Mouse (Mus musculus) kidney, embryonic 15.5 days (tissue): ENCODE measurements at regions not wholly inside any gene's neighbourhood (a gene's known extent, or its start where the extent isn't known, plus 50 kb on each side); places are given as distances from the start of the nearest gene placed in this dataset.

Experiments
- ATAC-seq: fragments of 200-750 bp; cut with Nextera tagmentation; replicated peaks from 2 replicates; pipeline ENCODE4 v1.8.0; 2017; ENCODE audit warnings: moderate TSS enrichment; ENCODE audit not compliant: low FRiP score
- H3K27ac ChIP-seq: fragments of 300-500 bp; sonication (generic); 2 replicates; pipeline ENCODE4 v1.5.1; 2015; ENCODE audit warnings: mild to moderate bottlenecking, inconsistent platforms
- H3K27me3 ChIP-seq: fragments of 300-500 bp; sonication (generic); 2 replicates; pipeline ENCODE4 v1.6.1; 2015; ENCODE audit warnings: inconsistent platforms
- H3K36me3 ChIP-seq: fragments of 300-500 bp; sonication (generic); 2 replicates; pipeline ENCODE4 v1.6.1; 2015; ENCODE audit warnings: inconsistent platforms
- H3K4me1 ChIP-seq: fragments of 300-500 bp; sonication (generic); 2 replicates; pipeline ENCODE4 v1.6.1; 2015; ENCODE audit warnings: inconsistent platforms
- H3K4me2 ChIP-seq: fragments of 300-500 bp; sonication (generic); 2 replicates; pipeline ENCODE4 v1.6.1; 2015; ENCODE audit warnings: moderate library complexity, mild to moderate bottlenecking, inconsistent platforms
- H3K4me3 ChIP-seq: fragments of 300-500 bp; sonication (generic); replicated peaks from 2 replicates; pipeline ENCODE4 v1.5.1; 2015; ENCODE audit warnings: mild to moderate bottlenecking, inconsistent platforms
- H3K9ac ChIP-seq: fragments of 300-500 bp; sonication (generic); 2 replicates; pipeline ENCODE4 v1.6.1; 2015; ENCODE audit warnings: mild to moderate bottlenecking, inconsistent platforms
- H3K9me3 ChIP-seq: fragments of 300-500 bp; sonication (generic); replicated peaks from 2 replicates; pipeline ENCODE4 v1.6.1; 2016; ENCODE audit warnings: inconsistent platforms
- WGBS: fragments of 180-500 bp; shearing (Covaris S2); methylation state at CpG from one replicate; pipeline ENCODE4 v1.1.7; 2015; ENCODE audit warnings: mixed read lengths; 5-methylcytosine and 5-hydroxymethylcytosine counted together

- H3K4me3 ChIP-seq, result no peak overlapping the region
- H3K9ac ChIP-seq, result no peak overlapping the region
- H3K4me1 ChIP-seq, result no peaks in the 10 kb centered on the region
- no peak for ATAC-seq
- H3K4me2 ChIP-seq, result no peak overlapping the region
- H3K27ac ChIP-seq, result no peak overlapping the region
- no peaks in the 10 kb centered on the region for H3K36me3 ChIP-seq
- peaks cover 5% of the 10 kb centered on the region; the same call in 1 of the 2 replicates for H3K27me3 ChIP-seq
- no peaks in the 10 kb centered on the region for H3K9me3 ChIP-seq
These were observed 302.3 kb downstream of the Mroh4 start for GRCm38 (mm10) chr15:74333846-74334245.

GRCm38 (mm10) chr15:74330131-74330530, 306.0 kb downstream of the Mroh4 start:
- WGBS, result 75% methylated on average over 3 of the region's 3 CpGs
- H3K4me1 ChIP-seq, result no peaks in the 10 kb centered on the region

GRCm38 (mm10) chr15:74329221-74329620, 306.9 kb downstream of the Mroh4 start:
- WGBS, result 66% methylated on average over 14 of the region's 14 CpGs
- H3K36me3 ChIP-seq, result no peaks in the 10 kb centered on the region
- no peak overlapping the region for H3K4me2 ChIP-seq
- no peak overlapping the region for H3K4me3 ChIP-seq
- H3K9ac ChIP-seq, result no peak overlapping the region
- H3K9me3 ChIP-seq, result no peaks in the 10 kb centered on the region
- no peaks in the 10 kb centered on the region for H3K4me1 ChIP-seq
- ATAC-seq, result no peak
- H3K27ac ChIP-seq, result no peak overlapping the region
- H3K27me3 ChIP-seq, result peaks cover 17% of the 10 kb centered on the region

More at GRCm38 (mm10) chr15:74330131-74330530, 306.0 kb downstream of the Mroh4 start:
- Histone ChIP-seq H3K4me2 (no peak overlapping the region), H3K36me3 (no peaks in the 10 kb centered on the region), H3K27ac (no peak overlapping the region), H3K4me3 (no peak overlapping the region), H3K27me3 (peaks cover 10% of the 10 kb centered on the region), H3K9me3 (no peaks in the 10 kb centered on the region), H3K9ac (no peak overlapping the region)
- no peak for ATAC-seq

GRCm38 (mm10) chr15:74326661-74327060, 309.5 kb downstream of the Mroh4 start:
- no peak for ATAC-seq
- WGBS, result 65% methylated on average over 5 of the region's 5 CpGs
- no peak overlapping the region for H3K4me2 ChIP-seq

GRCm38 (mm10) chr15:74325543-74325942, 310.6 kb downstream of the Mroh4 start:
- Histone ChIP-seq H3K27ac (no peak overlapping the region), H3K4me1 (no peaks in the 10 kb centered on the region), H3K4me3 (no peak overlapping the region), H3K36me3 (no peaks in the 10 kb centered on the region), H3K9me3 (no peaks in the 10 kb centered on the region), H3K4me2 (no peak overlapping the region), H3K27me3 (peaks cover 24% of the 10 kb centered on the region), H3K9ac (no peak overlapping the region)
- no peak for ATAC-seq
- 31% methylated on average over 9 of the region's 9 CpGs for WGBS

More at GRCm38 (mm10) chr15:74326661-74327060, 309.5 kb downstream of the Mroh4 start:
- Histone ChIP-seq H3K27ac (no peak overlapping the region), H3K36me3 (no peaks in the 10 kb centered on the region), H3K9ac (no peak overlapping the region), H3K4me1 (no peaks in the 10 kb centered on the region), H3K9me3 (no peaks in the 10 kb centered on the region), H3K4me3 (no peak overlapping the region), H3K27me3 (peaks cover 24% of the 10 kb centered on the region)

GRCm38 (mm10) chr15:74319407-74319806, 316.7 kb downstream of the Mroh4 start:
- Histone ChIP-seq H3K4me1 (no peaks in the 10 kb centered on the region), H3K27ac (no peak overlapping the region), H3K9me3 (no peaks in the 10 kb centered on the region), H3K36me3 (no peaks in the 10 kb centered on the region), H3K9ac (no peak overlapping the region), H3K4me3 (no peak overlapping the region), H3K27me3 (peaks cover 10% of the 10 kb centered on the region; the same call in 1 of the 2 replicates), H3K4me2 (no peak overlapping the region)
- no peak for ATAC-seq
- WGBS, result 67% methylated on average over 3 of the region's 3 CpGs

GRCm38 (mm10) chr15:74318422-74318841, 317.7 kb downstream of the Mroh4 start:
- H3K27me3 ChIP-seq, result peaks cover 7% of the 10 kb centered on the region; the same call in 1 of the 2 replicates
- no peak overlapping the region for H3K9ac ChIP-seq
- no peaks in the 10 kb centered on the region for H3K36me3 ChIP-seq
- no peaks in the 10 kb centered on the region for H3K4me1 ChIP-seq
- H3K27ac ChIP-seq, result no peak overlapping the region
- H3K4me2 ChIP-seq, result no peak overlapping the region
- no peak overlapping the region for H3K4me3 ChIP-seq
- 23% methylated on average over 3 of the region's 3 CpGs for WGBS
- no peaks in the 10 kb centered on the region for H3K9me3 ChIP-seq
- ATAC-seq, result no peak

- Histone ChIP-seq H3K4me1 (no peaks in the 10 kb centered on the region), H3K4me3 (no peak overlapping the region), H3K9ac (no peak overlapping the region), H3K36me3 (no peaks in the 10 kb centered on the region), H3K27me3 (no peaks in the 10 kb centered on the region), H3K9me3 (no peaks in the 10 kb centered on the region), H3K4me2 (no peak overlapping the region), H3K27ac (no peak overlapping the region)
- WGBS, result 44% methylated on average over 3 of the region's 3 CpGs
- ATAC-seq, result no peak
These were observed 325.1 kb downstream of the Mroh4 start for GRCm38 (mm10) chr15:74311082-74311481.

- no peak for ATAC-seq
- no peak overlapping the region for H3K4me2 ChIP-seq
These were observed 329.6 kb downstream of the Mroh4 start for GRCm38 (mm10) chr15:74306543-74306942.

GRCm38 (mm10) chr15:74296277-74296676, 339.9 kb downstream of the Mroh4 start:
- WGBS, result 66% methylated on average over 8 of the region's 8 CpGs
- Histone ChIP-seq H3K9ac (no peak overlapping the region), H3K36me3 (no peaks in the 10 kb centered on the region), H3K4me1 (no peaks in the 10 kb centered on the region), H3K27me3 (peaks cover 3% of the 10 kb centered on the region; the same call in 1 of the 2 replicates), H3K27ac (no peak overlapping the region), H3K4me2 (no peak overlapping the region), H3K9me3 (no peaks in the 10 kb centered on the region), H3K4me3 (no peak overlapping the region)
- no peak for ATAC-seq

More at GRCm38 (mm10) chr15:74306543-74306942, 329.6 kb downstream of the Mroh4 start:
- H3K27ac ChIP-seq, result no peak overlapping the region
- H3K27me3 ChIP-seq, result no peaks in the 10 kb centered on the region
- H3K36me3 ChIP-seq, result no peaks in the 10 kb centered on the region
- H3K9ac ChIP-seq, result no peak overlapping the region
- no peak overlapping the region for H3K4me3 ChIP-seq
- H3K9me3 ChIP-seq, result no peaks in the 10 kb centered on the region
- WGBS, result 89% methylated on average over 5 of the region's 5 CpGs
- H3K4me1 ChIP-seq, result no peaks in the 10 kb centered on the region

GRCm38 (mm10) chr15:74294691-74295090, 341.5 kb downstream of the Mroh4 start:
- ATAC-seq, result no peak
- Histone ChIP-seq H3K4me1 (no peaks in the 10 kb centered on the region), H3K4me2 (no peak overlapping the region), H3K9me3 (no peaks in the 10 kb centered on the region), H3K9ac (no peak overlapping the region), H3K27ac (no peak overlapping the region), H3K4me3 (no peak overlapping the region), H3K27me3 (peaks cover 3% of the 10 kb centered on the region; the same call in 1 of the 2 replicates), H3K36me3 (no peaks in the 10 kb centered on the region)
- 54% methylated on average over 10 of the region's 10 CpGs for WGBS

GRCm38 (mm10) chr15:74294109-74294508, 342.0 kb downstream of the Mroh4 start:
- Histone ChIP-seq H3K4me1 (no peaks in the 10 kb centered on the region), H3K9me3 (no peaks in the 10 kb centered on the region), H3K9ac (no peak overlapping the region), H3K27ac (no peak overlapping the region), H3K4me3 (no peak overlapping the region), H3K4me2 (no peak overlapping the region), H3K36me3 (no peaks in the 10 kb centered on the region), H3K27me3 (peaks cover 3% of the 10 kb centered on the region; the same call in 1 of the 2 replicates)
- ATAC-seq, result no peak
- WGBS, result 69% methylated on average over 10 of the region's 10 CpGs

- no peak overlapping the region for H3K9ac ChIP-seq
- H3K4me2 ChIP-seq, result no peak overlapping the region
- H3K27me3 ChIP-seq, result 0 out of 2 replicates have a peak, but pooled peaks cover 11% of the 10 kb centered on the region
- no peaks in the 10 kb centered on the region for H3K9me3 ChIP-seq
- H3K27ac ChIP-seq, result no peak overlapping the region
- no peaks in the 10 kb centered on the region for H3K4me1 ChIP-seq
- ATAC-seq, result no peak
- WGBS, result 78% methylated on average over 2 of the region's 2 CpGs
- H3K36me3 ChIP-seq, result no peaks in the 10 kb centered on the region
- no peak overlapping the region for H3K4me3 ChIP-seq
These were observed 348.7 kb downstream of the Mroh4 start for GRCm38 (mm10) chr15:74287492-74287891.
